Mouse (Mus musculus): Measurements from ENCODE around the gene Tgfbrap1.

Gene Tgfbrap1

DNA sequence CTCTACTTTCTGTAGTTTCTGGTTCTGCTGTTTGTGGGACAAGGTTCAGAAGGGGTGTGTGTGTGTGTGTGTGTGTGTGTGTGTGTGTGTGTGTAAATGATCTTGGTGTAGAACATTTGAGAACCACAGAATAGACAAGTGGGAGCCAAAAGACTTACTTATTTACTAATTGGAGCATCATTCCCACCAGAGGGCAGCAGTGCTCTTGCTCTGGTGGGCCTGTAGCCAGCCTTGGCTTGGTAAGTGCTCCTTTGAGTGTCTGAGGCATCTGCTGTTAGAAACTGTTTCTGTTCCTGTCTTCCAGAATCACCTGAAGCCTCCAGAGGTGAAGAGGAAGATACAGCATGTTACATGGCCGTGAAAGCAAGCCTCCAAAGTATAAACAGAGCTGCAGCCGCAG lies 14.4 kb upstream of the Tgfbrap1 start:
- peak in 1 of 2 experiments; percentile 60 for DNase-seq (ENCODE audit: low spot score in 2 of 2)

DNA sequence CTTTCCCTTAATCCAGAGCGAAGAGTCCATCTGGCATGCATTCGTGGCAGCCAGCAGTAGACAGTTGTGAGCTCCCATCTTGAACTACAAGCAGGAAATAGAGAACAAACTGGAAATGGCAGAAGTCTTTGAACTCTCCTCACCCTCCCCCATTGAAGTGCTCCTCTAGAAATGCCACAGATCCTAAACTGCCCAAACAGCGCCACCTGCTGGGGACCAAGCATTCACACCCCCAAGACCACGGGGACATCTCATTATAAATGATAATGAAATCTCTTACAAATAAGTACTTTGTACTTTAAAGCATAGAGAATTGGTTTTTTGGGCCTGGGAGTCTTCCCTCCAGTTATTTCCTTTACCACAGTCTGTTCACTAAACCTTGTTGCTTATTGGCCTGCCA lies 12.1 kb upstream of the Tgfbrap1 start:
- DNase-seq (ENCODE audit: low spot score in 2 of 2), result peak in 1 of 2 experiments; percentile 41

- DNase-seq (ENCODE audit: low spot score in 2 of 2), result no peak
Observed at GRCm38 (mm10) chr1:43108729-43109128, 10.3 kb upstream of the Tgfbrap1 start.

- no peak for DNase-seq (ENCODE audit: low spot score in 2 of 2)
Observed at GRCm38 (mm10) chr1:43094206-43094605, 4.2 kb downstream of the Tgfbrap1 start.

- DNase-seq (ENCODE audit: low spot score in 2 of 2), result peak; percentile 28 to 66
Observed at GRCm38 (mm10) chr1:43092056-43093015, 6.1 kb downstream of the Tgfbrap1 start.

DNA sequence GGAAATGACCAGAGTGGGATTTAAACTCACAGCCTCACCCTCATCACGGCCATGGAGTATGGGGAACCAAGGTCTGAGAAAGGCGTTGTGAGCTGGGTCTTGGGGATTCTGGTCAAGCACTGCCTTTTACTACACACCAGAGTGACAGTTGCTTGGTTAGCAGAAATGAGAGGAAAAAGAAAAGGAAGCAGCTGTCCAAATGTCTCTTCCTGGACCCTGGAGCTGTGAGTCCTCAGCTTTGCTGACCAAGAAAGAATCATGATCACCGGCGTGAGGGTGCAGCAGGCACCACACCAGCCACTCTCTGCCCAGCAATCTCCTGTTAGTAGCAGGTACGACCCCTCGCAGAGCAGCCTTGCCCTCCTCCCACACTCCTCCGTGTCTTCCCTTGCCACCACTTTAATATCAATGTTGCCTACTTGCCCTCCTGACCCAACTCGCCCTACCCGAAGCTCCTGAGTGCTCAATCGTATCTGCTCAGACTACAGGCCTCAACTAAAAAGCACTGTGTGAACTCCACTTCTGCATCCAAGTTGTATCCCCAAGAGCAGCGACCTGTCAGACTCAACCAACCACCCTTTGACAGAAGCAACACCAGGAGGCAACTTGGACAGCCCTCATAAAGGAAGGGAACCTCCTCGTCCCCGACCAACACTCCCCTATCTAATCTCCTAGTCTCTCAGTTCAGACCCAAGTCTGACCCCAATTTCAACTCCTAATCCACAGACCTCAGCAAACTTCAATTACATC lies 7.0 kb downstream of the Tgfbrap1 start:
- DNase-seq (ENCODE audit: low spot score in 2 of 2), result no peak

- DNase-seq (ENCODE audit: low spot score in 2 of 2), result no peak
Observed at GRCm38 (mm10) chr1:43090418-43090817, 8.0 kb downstream of the Tgfbrap1 start.

DNA sequence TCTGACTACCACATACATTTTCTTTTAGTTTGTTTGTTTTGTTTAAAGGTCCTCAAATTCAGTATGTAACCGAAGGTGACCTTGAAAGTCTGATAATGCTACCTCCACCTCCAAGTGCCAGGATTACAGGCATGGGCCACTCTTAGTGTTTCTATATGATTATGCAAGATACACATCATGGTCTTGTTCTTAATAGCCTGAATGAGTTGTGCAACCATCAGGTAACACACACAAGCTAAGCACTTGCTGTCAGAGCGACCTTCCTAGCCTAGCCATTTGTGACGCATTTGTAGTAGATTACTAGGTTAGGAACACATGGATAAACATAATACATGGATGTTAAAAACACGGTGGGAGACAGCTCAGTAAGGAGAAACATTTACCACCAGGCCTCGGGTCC lies 15.5 kb downstream of the Tgfbrap1 start:
- DNase-seq (ENCODE audit: low spot score in 2 of 2), result no peak

GRCm38 (mm10) chr1:43078124-43078523 lies 20.3 kb downstream of the Tgfbrap1 start:
- no peak for DNase-seq (ENCODE audit: low spot score in 2 of 2)

- no peak for DNase-seq (ENCODE audit: low spot score in 2 of 2)
Observed at GRCm38 (mm10) chr1:43074791-43075190, 23.6 kb downstream of the Tgfbrap1 start.

- no peak for DNase-seq (ENCODE audit: low spot score in 2 of 2)
Observed at GRCm38 (mm10) chr1:43072561-43072960, 25.9 kb downstream of the Tgfbrap1 start.

DNA sequence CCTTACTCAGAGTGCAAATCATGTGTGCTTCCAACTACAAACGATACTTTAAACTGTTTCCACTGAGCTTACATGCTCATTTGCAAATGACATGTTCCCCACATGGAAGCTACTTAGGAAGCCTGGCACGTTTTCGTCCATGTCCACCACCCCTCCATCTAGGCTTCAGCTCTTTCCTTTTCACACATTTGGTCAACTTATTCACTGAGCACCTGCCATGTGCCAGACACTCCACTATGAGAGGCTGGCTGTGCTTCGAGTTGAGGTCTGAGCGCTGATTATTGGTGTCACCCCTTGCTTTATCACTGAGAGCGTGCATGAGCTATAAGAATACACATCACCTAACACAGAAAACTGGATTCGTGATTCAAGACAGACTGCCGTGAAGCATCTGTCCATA lies 26.4 kb downstream of the Tgfbrap1 start:
- no peak for DNase-seq (ENCODE audit: low spot score in 2 of 2)

DNA sequence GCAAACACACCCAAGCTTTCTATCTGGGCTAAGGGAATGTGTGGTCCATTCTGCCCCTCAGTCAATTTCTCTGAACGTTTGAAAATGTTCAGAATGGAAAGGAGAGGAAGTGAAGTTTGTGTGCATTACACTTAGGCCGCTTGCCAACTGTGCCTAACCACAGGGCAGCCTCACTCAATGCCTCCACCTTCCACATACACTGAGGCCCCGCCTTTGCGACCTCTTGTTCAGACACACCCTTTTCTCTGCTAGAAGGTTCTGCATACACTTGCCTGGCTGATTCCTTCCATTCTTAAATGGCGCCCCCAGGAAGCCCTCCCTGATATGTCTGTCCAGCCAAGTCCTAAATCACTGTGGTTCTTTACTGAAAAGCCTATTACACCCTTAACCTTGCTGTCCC lies 27.7 kb downstream of the Tgfbrap1 start:
- no peak for DNase-seq (ENCODE audit: low spot score in 2 of 2)

- DNase-seq (ENCODE audit: low spot score in 2 of 2), result no peak
Observed at GRCm38 (mm10) chr1:43067551-43067950, 30.9 kb downstream of the Tgfbrap1 start.

DNA sequence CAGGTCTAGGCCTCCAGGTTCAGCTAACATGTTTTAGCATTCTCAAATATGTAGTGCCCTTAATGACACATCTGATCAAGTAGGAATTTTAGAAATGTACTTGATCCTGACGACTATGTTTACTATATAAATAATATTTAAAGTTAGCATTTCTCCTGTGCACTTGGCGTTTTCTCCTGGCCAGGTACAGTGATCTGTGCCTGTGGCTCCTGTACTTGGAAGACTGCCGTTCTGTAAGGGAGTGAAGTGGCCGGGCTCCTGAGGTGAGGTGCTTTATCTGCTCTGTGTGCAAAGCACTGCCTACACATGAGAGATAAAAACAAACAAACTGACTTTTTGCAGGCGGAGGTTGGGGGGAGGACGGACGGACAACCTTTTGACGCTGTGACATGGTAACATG lies 31.9 kb downstream of the Tgfbrap1 start:
- no peak for DNase-seq (ENCODE audit: low spot score in 2 of 2)

- peak; percentile 48 to 74 for DNase-seq (ENCODE audit: low spot score in 2 of 2)
Observed at GRCm38 (mm10) chr1:43065615-43066310, 32.7 kb downstream of the Tgfbrap1 start.

- no peak for DNase-seq (ENCODE audit: low spot score in 2 of 2)
Observed at GRCm38 (mm10) chr1:43051903-43052302, 46.5 kb downstream of the Tgfbrap1 start.

DNA sequence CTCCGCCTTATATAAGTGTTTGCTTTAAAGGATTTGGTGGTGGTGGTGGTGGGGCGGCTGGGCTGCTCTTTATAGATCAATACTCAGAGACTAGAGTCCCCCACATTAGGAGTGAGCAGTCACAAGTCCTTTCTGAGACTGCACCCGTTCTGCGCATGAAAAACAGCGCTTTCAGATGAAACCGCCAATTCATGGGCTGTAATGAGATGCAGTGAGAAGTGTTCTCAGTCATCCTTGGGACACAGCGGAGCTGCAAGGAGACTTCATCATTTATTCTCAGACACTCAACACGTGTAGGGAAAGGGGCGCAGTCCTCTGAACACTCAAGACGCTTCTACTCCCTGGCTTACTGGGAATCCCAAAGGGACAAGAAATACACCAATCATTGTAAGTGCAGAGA lies 50.6 kb downstream of the Tgfbrap1 start:
- no peak for DNase-seq (ENCODE audit: low spot score in 2 of 2)

GRCm38 (mm10) chr1:43046990-43047389 lies 51.4 kb downstream of the Tgfbrap1 start:
- no peak for DNase-seq (ENCODE audit: low spot score in 2 of 2)

GRCm38 (mm10) chr1:43045204-43045982 lies 53.0 kb downstream of the Tgfbrap1 start:
- no peak for DNase-seq (ENCODE audit: low spot score in 2 of 2)

DNA sequence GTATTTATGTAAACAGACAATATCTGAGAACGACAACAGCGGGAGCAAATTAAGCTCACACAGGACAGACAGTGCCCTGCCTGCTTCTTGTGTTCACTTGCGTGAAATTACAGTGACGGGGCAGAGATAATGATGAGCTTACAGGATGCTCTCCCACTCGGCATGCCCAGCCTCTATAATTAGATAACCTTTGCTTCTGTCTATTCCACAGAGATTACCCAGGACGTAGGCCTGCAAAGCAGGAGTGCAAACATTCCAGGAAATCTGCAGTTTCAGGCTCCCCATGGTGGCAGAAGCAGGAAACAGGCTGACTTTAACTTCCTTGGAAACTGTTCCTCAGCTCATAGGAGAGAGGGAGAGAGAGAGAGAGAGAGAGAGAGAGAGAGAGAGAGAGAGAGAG lies 56.2 kb downstream of the Tgfbrap1 start:
- no peak for DNase-seq (ENCODE audit: low spot score in 2 of 2)
